Mouse (Mus musculus): Measurements from ENCODE around the gene Psma3. TPM values are rescaled to one million over a fixed set of nuclear protein-coding genes. Genes with fewer than 3 reads are reported as not detected.

The Psma3 gene
- polyA plus RNA-seq, 1 experiment: 35.6 TPM

- Histone ChIP-seq H3K27me3 (ENCODE audit: control insufficient read depth, insufficient read depth, low read length) (no peaks in the 10 kb centered on the region), H3K4me3 (ENCODE audit: control insufficient read depth, insufficient read depth, low read length) (no peak overlapping the region)
These were observed 62.4 kb downstream of the Psma3 start for GRCm38 (mm10) chr12:71036729-71037404.

GRCm38 (mm10) chr12:71040462-71040861 lies 66.0 kb downstream of the Psma3 start:
- Histone ChIP-seq H3K27ac (ENCODE audit: control insufficient read depth, insufficient read depth, low read length) (peak overlapping the region; percentile 53; the same call in 1 of the 2 replicates), H3K27me3 (ENCODE audit: control insufficient read depth, insufficient read depth, low read length) (no peaks in the 10 kb centered on the region), H3K4me3 (ENCODE audit: control insufficient read depth, insufficient read depth, low read length) (no peak overlapping the region), H3K36me3 (ENCODE audit: control insufficient read depth, insufficient read depth, low read length) (peaks cover 67% of the 10 kb centered on the region), H3K4me1 (replicated peaks; ENCODE audit: control insufficient read depth, insufficient read depth, low read length) (peaks cover 7% of the 10 kb centered on the region)
- peak; percentile 54 for DNase-seq
- TF ChIP-seq POLR2A (IDR thresholded peaks at IDR 0.05; ENCODE audit: control insufficient read depth, extremely low read depth, insufficient read depth, low read length, poor library complexity): no peak
- no peak for TF ChIP-seq CTCF (IDR thresholded peaks at IDR 0.05; ENCODE audit: borderline replicate concordance, control insufficient read depth, extremely low read depth, insufficient read depth, low read length, poor library complexity)
- WGBS: 65% methylated on average over 7 of the region's 7 CpGs

More at GRCm38 (mm10) chr12:71036729-71037404, 62.4 kb downstream of the Psma3 start:
- Histone ChIP-seq H3K36me3 (ENCODE audit: control insufficient read depth, insufficient read depth, low read length) (peaks cover 55% of the 10 kb centered on the region), H3K4me1 (replicated peaks; ENCODE audit: control insufficient read depth, insufficient read depth, low read length) (peaks cover 7% of the 10 kb centered on the region), H3K27ac (ENCODE audit: control insufficient read depth, insufficient read depth, low read length) (no peak overlapping the region)
- WGBS: 96% methylated on average over 12 of the region's 12 CpGs
- no peak for DNase-seq
- TF ChIP-seq POLR2A (IDR thresholded peaks at IDR 0.05; ENCODE audit: control insufficient read depth, extremely low read depth, insufficient read depth, low read length, poor library complexity) (no peak), CTCF (IDR thresholded peaks at IDR 0.05; ENCODE audit: borderline replicate concordance, control insufficient read depth, extremely low read depth, insufficient read depth, low read length, poor library complexity) (no peak)

- no peak for DNase-seq
- Histone ChIP-seq H3K27me3 (ENCODE audit: control insufficient read depth, insufficient read depth, low read length) (no peaks in the 10 kb centered on the region), H3K4me1 (replicated peaks; ENCODE audit: control insufficient read depth, insufficient read depth, low read length) (peaks cover 10% of the 10 kb centered on the region), H3K36me3 (ENCODE audit: control insufficient read depth, insufficient read depth, low read length) (peaks cover 65% of the 10 kb centered on the region), H3K4me3 (ENCODE audit: control insufficient read depth, insufficient read depth, low read length) (no peak overlapping the region), H3K27ac (ENCODE audit: control insufficient read depth, insufficient read depth, low read length) (no peak overlapping the region)
- WGBS: 100% methylated on average over 1 of the region's 1 CpGs
- TF ChIP-seq POLR2A (IDR thresholded peaks at IDR 0.05; ENCODE audit: control insufficient read depth, extremely low read depth, insufficient read depth, low read length, poor library complexity) (no peak), CTCF (IDR thresholded peaks at IDR 0.05; ENCODE audit: borderline replicate concordance, control insufficient read depth, extremely low read depth, insufficient read depth, low read length, poor library complexity) (no peak)
These were observed 68.0 kb downstream of the Psma3 start for GRCm38 (mm10) chr12:71042451-71042850.

GRCm38 (mm10) chr12:71043571-71043970 lies 69.2 kb downstream of the Psma3 start:
- TF ChIP-seq POLR2A (IDR thresholded peaks at IDR 0.05; ENCODE audit: control insufficient read depth, extremely low read depth, insufficient read depth, low read length, poor library complexity) (no peak), CTCF (IDR thresholded peaks at IDR 0.05; ENCODE audit: borderline replicate concordance, control insufficient read depth, extremely low read depth, insufficient read depth, low read length, poor library complexity) (no peak)
- Histone ChIP-seq H3K27ac (ENCODE audit: control insufficient read depth, insufficient read depth, low read length) (no peak overlapping the region), H3K27me3 (ENCODE audit: control insufficient read depth, insufficient read depth, low read length) (no peaks in the 10 kb centered on the region), H3K4me3 (ENCODE audit: control insufficient read depth, insufficient read depth, low read length) (no peak overlapping the region), H3K4me1 (replicated peaks; ENCODE audit: control insufficient read depth, insufficient read depth, low read length) (peaks cover 13% of the 10 kb centered on the region), H3K36me3 (ENCODE audit: control insufficient read depth, insufficient read depth, low read length) (peaks cover 58% of the 10 kb centered on the region)
- 98% methylated on average over 3 of the region's 3 CpGs for WGBS
- no peak for DNase-seq

GRCm38 (mm10) chr12:71044488-71044887 lies 70.1 kb downstream of the Psma3 start:
- no peak for TF ChIP-seq POLR2A (IDR thresholded peaks at IDR 0.05; ENCODE audit: control insufficient read depth, extremely low read depth, insufficient read depth, low read length, poor library complexity)
- no peak for TF ChIP-seq CTCF (IDR thresholded peaks at IDR 0.05; ENCODE audit: borderline replicate concordance, control insufficient read depth, extremely low read depth, insufficient read depth, low read length, poor library complexity)
- no peak overlapping the region for H3K4me3 ChIP-seq (ENCODE audit: control insufficient read depth, insufficient read depth, low read length)
- H3K27me3 ChIP-seq (ENCODE audit: control insufficient read depth, insufficient read depth, low read length): no peaks in the 10 kb centered on the region
- H3K36me3 ChIP-seq (ENCODE audit: control insufficient read depth, insufficient read depth, low read length): peaks cover 53% of the 10 kb centered on the region
- DNase-seq: no peak
- no peak overlapping the region for H3K27ac ChIP-seq (ENCODE audit: control insufficient read depth, insufficient read depth, low read length)
- peaks cover 14% of the 10 kb centered on the region for H3K4me1 ChIP-seq (replicated peaks; ENCODE audit: control insufficient read depth, insufficient read depth, low read length)
- WGBS: 97% methylated on average over 2 of the region's 2 CpGs

Other genes starting within 250 kb of the Psma3 start
- 21.2 and 22.2 TPM in 2 replicates for gene Frmd6, start 149.1 kb upstream of the Psma3 start, polyA plus RNA-seq (2012; rRNA removed)
- 39.0 and 41.8 TPM in 2 replicates for gene Actr10, start 36.8 kb upstream of the Psma3 start, polyA plus RNA-seq (2012; rRNA removed)
- 7.5 and 8.1 TPM in 2 replicates for gene Arid4a, start 41.4 kb downstream of the Psma3 start, polyA plus RNA-seq (2012; rRNA removed)
- not detected in 2 replicates for gene Tomm20l, start 136.8 kb downstream of the Psma3 start, polyA plus RNA-seq (2012; rRNA removed)
- gene Timm9, start 162.1 kb downstream of the Psma3 start, polyA plus RNA-seq (2012; rRNA removed): 12.4 and 15.7 TPM in 2 replicates
- 6.6 and 7.0 TPM in 2 replicates for gene 2700049A03Rik, start 162.2 kb downstream of the Psma3 start, polyA plus RNA-seq (2012; rRNA removed)